Mouse (Mus musculus): ENCODE measurements around the gene Chmp4b. TPM values are rescaled to one million over a fixed set of nuclear protein-coding genes. Genes with fewer than 3 reads are reported as not detected.

Gene Chmp4b
- total RNA-seq, 2 experiments from 2014 or later: 174 to 180 TPM

DNA sequence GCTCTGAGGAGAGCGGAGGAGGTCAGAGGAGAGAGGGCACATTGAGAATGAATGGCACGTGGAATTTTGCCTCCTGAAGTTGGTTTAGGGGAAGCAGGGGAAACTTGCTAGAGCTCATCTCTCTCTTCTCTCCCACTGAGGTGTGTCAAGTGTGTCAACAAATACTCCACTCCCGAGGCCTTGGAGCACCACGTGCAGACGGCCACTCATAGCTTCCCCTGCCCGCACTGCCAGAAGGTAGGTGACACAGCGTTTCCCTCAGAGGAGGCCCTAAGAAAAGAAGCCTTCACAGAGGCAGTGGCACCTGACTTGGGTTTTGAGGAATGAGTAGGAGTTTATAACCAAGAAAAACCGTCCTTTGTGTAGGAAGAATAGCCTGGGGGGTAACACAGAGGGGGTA is 10.3 kb upstream of the Chmp4b start:
- DNase-seq: no peak

DNA sequence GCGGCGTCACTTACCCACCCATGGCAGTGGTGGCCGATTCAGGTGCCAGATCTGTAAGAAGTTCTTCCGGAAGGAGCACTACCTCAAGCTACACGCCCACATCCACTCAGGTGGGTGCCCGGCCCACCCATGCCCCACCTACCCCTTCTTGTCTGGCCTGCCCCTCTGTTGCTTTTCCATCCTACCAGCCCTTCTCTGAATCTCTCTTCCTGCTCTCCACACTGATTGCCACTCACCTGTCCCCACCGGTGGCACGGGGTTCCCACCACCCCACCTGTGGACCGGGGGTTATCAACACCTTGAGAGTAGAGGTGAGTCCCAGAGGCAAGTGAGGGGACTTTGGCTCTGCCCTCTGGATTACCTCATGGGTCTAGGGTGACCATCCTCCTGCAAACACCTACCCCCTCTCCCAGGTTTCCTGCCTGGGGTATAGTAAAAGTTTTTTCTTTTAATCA is 9.5 kb upstream of the Chmp4b start:
- no peak for DNase-seq

DNA sequence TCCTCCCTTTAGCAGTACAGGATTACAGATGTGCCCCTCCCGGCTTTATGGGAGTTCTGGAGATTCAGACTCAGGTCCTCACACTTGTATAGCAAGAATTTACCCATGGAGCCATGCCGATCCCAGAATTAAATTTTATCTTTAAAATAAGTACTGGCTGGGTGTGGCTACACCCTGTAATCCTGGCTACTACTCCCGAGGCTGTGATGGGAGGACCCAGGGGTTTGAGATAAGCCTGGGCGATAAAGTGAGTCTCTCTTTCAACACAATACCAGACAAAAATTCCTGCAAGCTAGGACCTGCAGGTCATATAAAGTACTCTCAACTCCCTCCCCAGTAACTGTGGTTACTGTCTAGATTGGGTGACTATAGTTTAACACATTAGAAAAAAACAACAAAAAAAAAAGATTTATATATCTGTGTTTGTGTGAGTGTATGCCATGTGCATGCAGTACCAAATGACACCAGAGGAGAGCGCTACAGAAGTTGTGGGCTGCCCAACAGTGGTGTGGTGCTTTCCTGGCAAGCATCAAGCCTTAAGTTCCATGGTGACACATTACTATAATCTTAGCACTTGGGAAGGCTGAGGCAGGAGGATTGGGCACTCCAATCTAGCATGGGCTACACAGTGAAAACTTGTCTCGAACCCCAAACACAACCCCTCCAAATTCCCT is 8.7 kb upstream of the Chmp4b start:
- no peak for DNase-seq

DNA sequence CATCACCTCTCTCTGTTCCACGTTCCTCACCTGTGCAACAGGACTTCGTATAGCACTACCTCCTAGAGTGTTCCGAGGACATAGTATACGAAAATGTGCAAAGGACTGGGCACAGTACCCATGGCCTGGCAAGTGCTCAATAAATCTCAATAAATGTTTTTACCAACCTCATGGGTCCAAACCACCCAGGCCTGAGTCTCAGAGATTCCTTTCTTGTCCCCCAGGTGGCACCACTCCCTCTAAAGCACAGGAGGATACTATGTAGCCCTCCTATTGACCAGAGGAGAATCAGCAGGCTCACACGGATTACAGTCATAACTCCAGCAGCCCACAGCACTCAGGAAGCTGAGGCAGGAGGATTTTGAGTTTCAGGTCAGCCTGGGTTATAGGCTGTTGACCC is 4.9 kb upstream of the Chmp4b start:
- peak; percentile 57 for DNase-seq

DNA sequence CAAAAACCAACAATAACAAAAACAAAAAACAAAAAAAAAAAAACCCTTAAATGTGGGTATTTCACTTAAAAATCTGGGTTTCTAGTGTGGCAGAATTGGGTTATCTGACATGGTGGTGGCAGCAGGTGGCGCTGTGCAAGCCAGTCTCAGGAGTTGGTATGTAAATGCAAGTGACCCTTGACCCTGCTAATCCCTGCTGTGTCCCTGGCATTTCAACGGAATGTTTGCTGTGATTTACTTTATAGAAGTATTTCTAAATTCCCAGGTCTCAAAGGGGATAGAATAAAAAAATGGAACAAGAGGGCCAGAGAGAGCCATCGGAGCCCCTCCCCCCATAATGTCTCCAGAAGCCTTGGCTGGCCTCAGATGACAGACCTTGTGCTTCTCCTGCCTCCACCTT is 3.4 kb upstream of the Chmp4b start:
- DNase-seq: peak; percentile 68

DNA sequence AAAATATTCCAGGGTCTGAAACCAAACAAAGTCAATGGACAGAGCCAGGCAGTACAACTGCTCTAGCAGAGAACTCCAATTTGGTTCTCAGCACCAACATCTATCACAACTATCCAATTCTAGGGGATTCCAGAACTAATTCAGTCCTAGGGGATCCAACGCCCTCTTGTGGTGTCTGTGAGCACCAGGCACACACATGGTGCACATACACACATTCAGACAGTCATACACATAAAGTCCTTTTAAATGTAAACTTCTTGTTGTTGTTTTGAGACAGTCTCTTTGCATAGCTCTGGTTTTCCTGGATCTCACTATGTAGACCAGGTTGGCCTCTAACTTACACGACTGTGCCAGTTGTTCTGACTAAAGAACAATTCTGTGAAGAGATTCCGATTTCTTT is 1.1 kb upstream of the Chmp4b start:
- DNase-seq: no peak

DNA sequence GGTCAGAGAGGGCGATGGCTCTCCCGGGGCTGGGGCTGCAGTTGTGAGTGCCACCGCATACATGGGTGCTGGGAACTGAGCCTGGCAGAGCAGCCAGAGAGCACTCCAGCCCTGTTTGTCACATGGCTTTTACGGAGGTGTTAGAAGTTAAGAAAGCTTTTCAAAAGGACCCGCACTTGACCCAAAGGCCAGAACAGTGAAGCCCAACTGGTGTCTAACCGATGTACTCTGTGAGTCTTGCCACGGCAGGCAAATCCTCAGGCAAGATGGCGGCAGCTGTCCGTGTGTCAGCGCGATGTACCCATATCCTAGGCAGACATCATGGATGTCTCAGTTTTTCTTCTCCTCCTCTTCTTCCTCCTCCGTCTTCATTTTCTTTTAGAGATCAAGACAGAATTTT is 3.5 kb downstream of the Chmp4b start:
- DNase-seq: no peak

DNA sequence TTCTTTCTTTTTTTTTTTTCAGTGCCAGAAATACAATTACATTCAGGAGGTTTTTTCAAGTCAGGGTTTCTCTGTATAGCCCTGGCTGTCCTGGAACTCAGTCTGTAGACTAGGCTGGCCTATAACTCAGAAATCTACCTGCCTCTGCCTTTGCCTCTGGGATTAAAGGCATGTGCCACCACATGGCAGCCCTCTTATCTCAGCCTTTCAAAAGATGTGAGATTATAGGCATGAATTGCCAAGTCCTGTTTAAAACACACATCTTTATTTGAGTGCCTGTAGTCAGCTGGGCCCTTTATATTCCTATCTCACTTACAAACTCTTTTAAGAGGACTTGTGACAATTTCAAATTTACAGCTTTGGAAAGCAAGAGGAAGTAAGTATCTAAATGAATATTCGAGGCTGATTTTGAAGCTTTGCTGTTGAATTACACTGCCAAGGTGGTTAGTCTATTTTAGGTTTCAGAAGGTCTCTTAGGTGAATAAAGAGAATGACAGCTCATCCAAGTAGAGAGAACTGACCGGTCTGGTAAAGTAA is 4.4 kb downstream of the Chmp4b start:
- no peak for DNase-seq

DNA sequence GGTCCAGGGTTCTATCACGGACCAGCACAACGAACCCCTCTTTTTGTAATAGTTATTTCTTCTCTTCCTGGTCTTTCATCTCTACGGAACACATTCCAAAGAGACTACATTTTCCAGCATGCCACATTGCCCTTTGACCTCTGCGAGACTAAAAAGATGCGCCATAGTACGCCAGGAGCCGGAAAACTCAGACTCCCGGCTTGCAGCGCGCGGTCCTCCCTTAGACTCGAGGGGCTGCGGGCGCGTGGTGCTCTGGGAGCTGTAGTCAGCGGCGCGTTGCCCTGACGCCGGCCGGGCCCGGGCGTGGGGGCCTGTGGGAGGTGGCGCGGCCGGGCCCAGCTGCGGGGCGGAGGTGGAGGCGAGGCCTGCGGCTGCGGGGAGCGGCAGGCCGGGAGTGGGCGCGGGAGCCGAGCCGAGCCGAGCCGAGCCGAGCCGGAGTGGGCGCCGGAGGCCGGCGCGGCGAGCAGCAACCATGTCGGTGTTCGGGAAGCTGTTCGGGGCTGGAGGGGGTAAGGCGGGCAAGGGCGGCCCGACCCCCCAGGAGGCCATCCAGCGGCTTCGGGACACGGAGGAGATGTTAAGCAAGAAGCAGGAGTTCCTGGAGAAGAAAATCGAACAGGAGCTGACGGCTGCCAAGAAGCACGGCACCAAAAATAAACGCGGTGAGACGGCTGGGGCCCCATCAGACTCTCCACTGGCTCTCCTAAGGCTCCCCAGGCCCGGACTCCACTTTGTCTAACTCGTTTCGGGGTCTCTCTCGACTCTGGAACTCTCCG is 5.4 kb downstream of the Chmp4b start:
- peak; percentile 97 for DNase-seq

DNA sequence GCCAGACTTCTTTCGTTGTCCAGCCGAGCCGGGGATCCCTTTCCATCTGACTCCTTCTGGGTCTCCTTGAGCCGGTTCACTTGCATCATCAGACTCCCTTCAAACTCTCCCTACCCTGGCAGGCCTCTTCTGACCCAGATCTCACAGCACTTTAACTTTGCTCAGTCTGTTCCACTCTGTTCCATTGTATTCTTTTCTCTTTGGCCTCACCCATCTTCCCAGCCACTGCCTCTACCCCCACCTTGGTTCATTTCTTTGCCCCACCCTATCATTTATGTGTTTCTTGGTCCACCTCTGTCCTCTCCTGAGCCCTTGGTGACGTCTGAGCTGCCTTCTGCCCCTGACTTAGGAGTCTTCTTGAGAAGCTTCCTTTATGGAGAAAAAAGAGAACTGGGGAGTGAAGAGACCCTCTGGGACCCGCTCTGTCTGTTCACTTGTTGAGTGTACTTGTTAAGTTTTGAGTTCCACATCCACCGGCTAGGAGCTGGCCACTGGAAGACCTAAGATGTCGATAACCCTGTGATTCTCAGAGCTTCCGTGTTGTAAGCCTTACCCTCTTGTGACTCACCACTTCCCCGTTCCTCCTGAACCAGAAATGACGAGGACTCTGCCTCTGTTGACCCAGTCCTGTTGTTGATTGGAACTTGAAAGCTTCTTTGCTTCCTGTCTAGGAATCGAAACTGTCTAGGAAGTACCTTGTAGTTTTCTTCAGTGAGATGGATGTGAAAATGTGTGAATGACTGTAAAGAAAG is 6.2 kb downstream of the Chmp4b start:
- DNase-seq: peak; percentile 52

DNA sequence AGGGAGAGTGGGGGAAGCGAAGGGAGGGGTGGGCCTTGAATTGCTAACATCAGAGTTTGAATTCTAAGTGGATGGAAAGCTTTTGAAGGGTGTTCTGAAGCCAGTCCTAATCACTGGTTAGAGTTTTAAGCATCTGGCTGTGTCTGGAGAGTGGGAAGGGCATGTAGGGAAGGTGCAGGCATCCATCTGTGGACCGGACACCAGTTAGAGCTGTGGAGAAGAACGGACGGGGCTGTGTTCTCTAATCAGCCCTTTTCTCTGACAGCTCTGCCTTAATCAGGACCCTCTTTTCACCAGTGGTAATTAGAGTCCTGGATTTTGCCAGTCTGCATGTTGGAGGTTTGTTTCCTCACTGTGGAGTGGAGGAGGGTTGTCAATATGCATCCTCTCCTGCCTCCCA is 7.6 kb downstream of the Chmp4b start:
- DNase-seq: no peak

DNA sequence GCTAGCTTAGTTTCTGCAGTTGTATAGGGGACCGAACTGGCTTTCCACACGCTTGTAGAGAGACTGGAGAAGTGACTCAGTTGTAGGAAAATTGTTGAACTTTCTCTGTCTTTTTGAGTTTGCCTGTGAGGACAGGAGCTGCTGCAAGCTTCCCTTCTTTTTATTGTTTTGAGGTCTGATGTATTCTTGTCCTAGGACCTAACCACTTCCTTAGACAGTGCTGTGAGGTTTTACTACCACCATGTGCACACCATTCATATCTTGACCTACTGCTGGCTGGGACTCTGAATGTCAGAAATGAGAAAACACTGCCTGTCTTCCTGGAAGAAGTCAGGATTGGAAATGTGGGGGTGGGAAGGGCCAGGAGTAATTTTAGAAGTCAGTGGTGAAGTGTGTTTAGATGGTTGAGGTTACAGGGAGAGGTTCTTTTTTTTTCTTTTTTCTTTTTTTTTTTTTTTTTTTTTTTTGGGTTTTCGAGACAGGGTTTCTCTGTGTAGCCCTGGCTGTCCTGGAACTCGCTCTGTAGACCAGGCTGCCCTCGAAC is 8.1 kb downstream of the Chmp4b start:
- no peak for DNase-seq

DNA sequence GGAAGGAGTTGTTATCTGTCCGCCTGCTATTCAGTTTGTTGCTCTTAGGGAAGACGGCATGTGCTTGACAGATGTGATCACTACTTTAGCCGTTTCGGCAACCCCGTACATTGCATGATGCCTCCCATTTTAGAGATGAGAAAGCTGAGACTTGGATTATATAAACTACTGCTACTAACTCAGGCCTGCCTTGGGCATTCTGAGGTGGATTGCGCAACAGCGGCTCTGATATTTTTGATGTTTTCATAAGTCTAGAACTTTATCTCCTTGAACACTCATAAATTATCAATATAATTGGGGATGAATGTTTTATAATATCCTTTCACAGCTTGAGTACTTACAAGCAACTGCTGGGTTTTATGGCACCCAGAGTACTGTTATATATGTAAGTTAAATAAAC is 17.2 kb downstream of the Chmp4b start:
- DNase-seq: no peak

DNA sequence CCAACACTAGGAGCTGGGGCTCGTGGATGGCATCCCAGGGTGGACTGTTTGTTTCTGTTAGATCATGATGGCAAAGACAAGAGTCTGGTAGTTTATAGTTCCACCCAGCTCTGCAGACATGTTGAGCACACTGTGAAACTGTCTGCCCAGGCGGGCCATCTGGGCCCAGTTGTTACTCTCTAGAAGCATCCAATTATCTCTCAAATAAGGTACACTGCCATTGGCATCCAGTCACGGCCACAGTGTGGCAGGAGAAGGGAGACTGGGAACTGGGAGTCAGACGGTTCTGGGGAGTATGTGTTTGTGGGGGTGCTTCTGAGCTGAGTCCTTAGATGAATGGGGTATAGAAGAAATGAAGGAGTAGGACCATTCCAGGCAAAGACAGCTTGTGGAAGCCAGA is 18.6 kb downstream of the Chmp4b start:
- DNase-seq: no peak

DNA sequence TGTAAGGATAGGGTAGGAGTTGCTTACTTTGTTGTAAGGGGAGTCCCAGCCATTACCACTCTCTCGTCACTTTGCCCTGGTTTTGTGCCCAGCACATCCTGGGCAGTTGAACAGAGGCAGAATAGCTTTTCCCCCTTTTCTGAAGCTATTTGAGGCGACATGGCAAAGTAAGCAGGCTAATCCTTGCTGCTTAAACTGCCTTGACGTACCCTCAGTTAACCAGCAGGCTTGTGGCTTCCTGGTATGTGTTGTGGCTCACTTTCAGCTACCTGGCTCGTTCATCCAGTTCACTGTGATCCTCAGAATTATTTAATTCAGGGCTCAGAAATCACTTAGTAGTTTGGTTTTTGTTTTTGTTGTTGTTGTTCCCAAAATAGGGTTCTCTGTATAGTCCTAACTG is 19.2 kb downstream of the Chmp4b start:
- DNase-seq: no peak

DNA sequence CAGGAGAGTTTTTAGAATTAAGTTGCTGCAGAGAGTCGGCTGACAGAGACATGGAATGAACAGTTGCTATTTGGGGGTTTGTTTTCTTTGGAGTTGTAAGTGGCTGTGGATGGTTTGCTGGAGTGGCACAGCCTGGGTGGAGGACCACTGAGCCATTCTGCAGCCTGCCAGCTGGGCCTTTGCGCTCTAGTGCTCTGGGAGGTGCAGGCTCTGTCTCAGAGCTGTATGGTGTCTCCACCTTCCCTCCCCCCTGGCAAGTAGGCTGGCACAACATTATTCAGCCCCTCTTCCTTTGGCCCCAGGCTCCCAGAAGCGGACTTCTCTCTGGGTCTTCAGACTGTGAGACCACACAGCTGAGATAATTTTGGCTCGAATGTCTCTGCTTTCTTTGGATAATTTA is 22.5 kb downstream of the Chmp4b start:
- DNase-seq: no peak

DNA sequence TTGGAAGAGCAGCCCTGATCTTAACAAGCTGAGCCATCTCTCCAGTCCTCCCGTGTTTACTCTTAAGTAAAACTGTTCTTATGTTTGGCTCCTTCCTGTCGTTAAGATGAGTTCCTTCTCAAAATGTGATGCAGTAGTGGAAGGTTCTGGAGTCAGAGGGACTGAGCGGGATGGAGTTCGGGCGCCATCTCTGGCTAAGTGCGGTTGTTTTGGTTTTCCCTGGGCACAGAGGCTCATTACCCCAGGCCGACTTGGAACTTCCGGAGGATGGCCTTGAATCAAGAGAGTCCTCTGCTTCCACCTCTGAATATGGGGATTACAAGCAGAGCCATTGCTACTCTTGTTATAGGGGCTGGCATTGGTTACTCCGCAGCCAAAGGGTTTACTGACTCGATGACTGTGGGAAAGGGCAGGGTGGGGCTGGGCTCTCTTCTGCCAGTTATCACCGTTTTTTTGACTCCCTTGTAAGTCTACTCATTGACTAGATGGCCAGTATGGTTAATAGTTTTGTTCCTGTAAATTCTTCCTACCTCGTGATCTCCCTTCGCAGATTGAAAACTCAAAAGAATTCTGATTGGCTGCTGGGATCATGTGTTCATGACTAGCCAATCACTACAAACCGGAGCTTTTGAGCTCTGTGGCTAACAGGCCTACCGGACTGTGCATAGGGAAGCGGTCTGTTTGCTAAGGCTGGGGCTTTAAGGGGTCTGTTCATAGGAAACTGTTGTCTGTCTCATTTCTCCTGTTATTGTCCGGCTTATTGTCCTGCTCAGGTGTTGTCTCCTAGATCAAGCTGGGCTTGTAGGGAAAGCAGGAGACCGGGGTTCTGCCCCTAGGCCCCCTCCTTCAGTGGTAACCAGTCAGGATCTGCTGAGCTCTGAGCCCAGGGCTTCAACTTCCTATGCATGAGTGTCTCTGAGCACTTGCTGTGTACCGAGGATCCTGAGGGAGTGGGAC is 25.4 kb downstream of the Chmp4b start:
- peak; percentile 58 for DNase-seq

DNA sequence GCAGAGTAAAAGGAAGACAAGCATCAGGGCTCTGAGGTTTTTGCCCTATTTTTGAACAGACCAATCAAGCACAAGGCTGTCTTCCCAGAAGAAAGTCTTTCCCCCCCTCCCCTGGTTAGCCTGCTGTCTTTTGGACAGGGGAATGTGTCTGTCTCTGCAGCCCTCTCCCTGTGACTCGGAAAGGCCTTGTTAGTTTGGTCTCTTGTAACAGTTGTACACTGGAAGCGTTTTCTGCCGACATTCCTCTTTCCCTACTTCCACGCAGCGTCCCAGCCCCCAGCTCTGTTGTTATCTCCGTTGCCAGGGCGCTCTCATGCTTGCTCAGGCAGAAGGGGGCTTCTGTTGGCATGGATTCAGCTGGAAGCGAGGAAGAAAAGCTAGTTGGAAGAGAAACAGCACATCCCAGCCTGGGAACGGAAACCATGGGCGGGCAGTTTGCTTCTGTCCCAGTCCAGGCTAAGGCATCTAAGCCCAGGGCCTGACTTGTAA is 26.2 kb downstream of the Chmp4b start:
- DNase-seq: peak; percentile 55

DNA sequence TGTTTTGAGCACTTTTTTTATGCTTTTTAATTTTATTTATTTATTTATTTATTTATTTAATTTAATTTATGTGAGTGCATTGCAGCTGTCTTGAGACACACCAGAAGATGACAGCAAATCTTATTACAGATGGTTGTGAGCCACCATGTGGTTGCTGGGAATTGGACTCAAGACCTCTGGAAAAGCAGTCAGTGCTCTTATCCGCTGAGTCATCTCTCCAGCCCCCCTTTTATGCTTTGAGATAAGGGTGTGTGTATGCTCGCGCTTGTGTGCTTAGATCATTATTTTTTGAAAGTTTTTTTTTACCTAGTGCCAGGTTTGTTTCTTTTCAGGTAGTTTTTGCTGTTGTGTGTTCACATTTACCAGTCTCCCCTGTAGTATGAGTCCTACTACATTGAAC is 27.5 kb downstream of the Chmp4b start:
- DNase-seq: no peak

DNA sequence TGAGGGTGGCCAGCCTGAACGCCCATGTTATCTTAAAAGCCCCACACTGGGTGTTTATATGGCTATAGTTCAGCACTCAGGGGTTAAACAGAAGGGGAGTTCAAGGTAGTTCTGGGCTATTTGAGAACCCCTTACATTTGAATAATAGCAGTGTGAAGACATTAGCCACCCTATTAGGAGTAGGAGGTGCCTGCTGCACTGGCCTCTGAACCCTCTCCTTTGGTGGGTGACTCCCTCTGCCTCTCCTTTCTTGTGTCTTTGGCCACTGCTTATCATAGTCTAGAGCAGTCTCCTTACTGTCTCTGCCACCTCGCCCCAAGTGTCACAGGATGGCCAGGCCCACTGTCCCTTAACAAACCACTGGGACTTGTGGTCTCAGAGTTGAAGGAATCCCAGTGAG is 28.8 kb downstream of the Chmp4b start:
- DNase-seq: no peak

DNA sequence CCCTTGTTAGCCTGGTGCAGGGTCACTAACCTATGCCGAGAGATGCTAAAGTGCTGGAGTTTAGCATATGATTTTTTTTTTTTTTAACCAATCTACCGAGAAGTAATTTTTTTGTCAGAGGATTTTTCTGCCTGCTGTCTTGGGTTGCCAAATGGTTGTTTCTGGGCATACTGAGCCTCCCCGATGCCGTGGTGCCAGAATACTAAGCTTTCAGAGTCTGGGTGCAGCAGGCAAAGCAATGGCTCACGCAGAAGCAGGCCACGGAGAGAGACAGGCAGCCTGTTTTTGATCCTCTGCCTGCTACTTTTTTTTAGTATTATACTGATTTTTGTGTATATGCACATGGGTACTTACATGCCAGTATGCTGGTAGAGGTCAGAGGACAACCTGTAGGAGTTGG is 29.4 kb downstream of the Chmp4b start:
- no peak for DNase-seq

Measured in adrenal gland, postnatal 10 days (tissue).